Mouse (Mus musculus) thymus, adult 2 months (tissue): Measurements from ENCODE around the gene Tmem86b. TPM values are rescaled to one million over a fixed set of nuclear protein-coding genes. Genes with fewer than 3 reads are reported as not detected.
A peak's percentile ranks its signal among the peaks of the same experiment; 100 is the strongest.

Experiments
- DNase-seq: peaks from one replicate; pipeline ENCODE4 v3.0.0; 2021
- H3K27ac ChIP-seq: fragments of 200-500 bp; 2 replicates; pipeline ENCODE4 v1.5.1; 2012; ENCODE audit warnings: low read length, control low read depth; ENCODE audit not compliant: control insufficient read depth, insufficient read depth
- H3K27me3 ChIP-seq: fragments of 200-500 bp; 2 replicates; pipeline ENCODE4 v1.6.1; 2012; ENCODE audit warnings: mild to moderate bottlenecking, low read length, moderate library complexity, mixed read lengths; ENCODE audit not compliant: control insufficient read depth, insufficient read depth
- H3K36me3 ChIP-seq: fragments of 200-500 bp; 2 replicates; pipeline ENCODE4 v1.6.1; 2012; ENCODE audit warnings: mild to moderate bottlenecking, low read length, moderate library complexity; ENCODE audit not compliant: control insufficient read depth, insufficient read depth
- H3K4me1 ChIP-seq: fragments of 200-500 bp; replicated peaks from 2 replicates; pipeline ENCODE4 v1.6.1; 2012; ENCODE audit warnings: low read length; ENCODE audit not compliant: control insufficient read depth, insufficient read depth
- H3K4me3 ChIP-seq: fragments of 200-500 bp; 2 replicates; pipeline ENCODE4 v1.5.1; 2012; ENCODE audit warnings: mild to moderate bottlenecking, low read length, control low read depth, moderate library complexity; ENCODE audit not compliant: control insufficient read depth, insufficient read depth
- CTCF ChIP-seq: fragments of 200-500 bp; IDR thresholded peaks from 2 replicates; pipeline ENCODE4 v1.5.1; 2012; ENCODE audit warnings: mild to moderate bottlenecking, control low read depth, low read length, moderate library complexity, borderline replicate concordance; ENCODE audit not compliant: control insufficient read depth, poor library complexity, insufficient read depth; ENCODE audit errors: extremely low read depth
- POLR2A ChIP-seq: fragments of 200-500 bp; IDR thresholded peaks from 2 replicates; pipeline ENCODE4 v1.6.1; 2012; ENCODE audit warnings: mild to moderate bottlenecking, low read length, control low read depth, moderate library complexity; ENCODE audit not compliant: control insufficient read depth, poor library complexity, insufficient read depth; ENCODE audit errors: extremely low read depth
- WGBS: fragments of 180-500 bp; shearing (Covaris S2); methylation state at CpG from one replicate; pipeline ENCODE4 v1.1.7; 2018; 5-methylcytosine and 5-hydroxymethylcytosine counted together
- polyA plus RNA-seq: library from polyadenylated mRNA; depleted of rRNA; stranded (reverse); fragments of >200 nt; gene quantifications from 2 replicates; pipeline ENCODE4 v1.2.3, GENCODE M21; 2012; rRNA removed

Gene Tmem86b
- polyA plus RNA-seq, result 103 and 113 TPM in 2 replicates

DNA sequence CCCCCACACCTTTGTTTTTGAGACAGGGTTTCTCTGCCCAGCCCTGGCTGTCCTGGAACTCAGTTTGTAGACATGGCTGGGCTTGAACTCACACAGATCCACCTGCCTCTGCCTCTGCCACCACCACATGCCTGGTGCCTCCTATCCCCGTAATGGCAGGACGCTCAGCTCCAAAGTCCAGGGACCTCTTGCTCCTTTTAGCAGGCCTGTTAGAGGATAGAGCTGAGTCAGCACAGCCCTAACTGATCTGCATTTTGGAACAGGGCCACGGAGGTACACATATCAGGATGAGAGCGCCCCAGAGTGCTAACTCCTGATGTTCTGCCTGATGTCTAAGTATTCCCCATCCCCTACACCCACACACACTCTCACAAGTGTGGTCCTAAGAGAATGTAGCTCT lies at the start of gene Tmem86b:
Gene Tmem86b (minus strand): TSS at position 392 of the 400 bp plus-strand sequence.
- Histone ChIP-seq H3K4me1 (no peaks in the 10 kb centered on the region), H3K27me3 (no peaks in the 10 kb centered on the region), H3K36me3 (peaks cover 73% of the 10 kb centered on the region), H3K27ac (no peak within 1 kb of the TSS), H3K4me3 (no peak within 1 kb of the TSS)
- 96% methylated on average over 4 of the region's 4 CpGs for WGBS
- no peak for DNase-seq
- TF ChIP-seq POLR2A, result no peak
- no peak for TF ChIP-seq CTCF

GRCm38 (mm10) chr7:4675200-4675599 lies 44.0 kb upstream of the Tmem86b start:
- WGBS, result 84% methylated on average over 7 of the region's 7 CpGs
- Histone ChIP-seq H3K36me3 (no peaks in the 10 kb centered on the region), H3K4me1 (peaks cover 17% of the 10 kb centered on the region), H3K4me3 (no peak overlapping the region), H3K27ac (peak overlapping the region; percentile 81), H3K27me3 (no peaks in the 10 kb centered on the region)
- TF ChIP-seq POLR2A, result no peak
- no peak for TF ChIP-seq CTCF
- no peak for DNase-seq

DNA sequence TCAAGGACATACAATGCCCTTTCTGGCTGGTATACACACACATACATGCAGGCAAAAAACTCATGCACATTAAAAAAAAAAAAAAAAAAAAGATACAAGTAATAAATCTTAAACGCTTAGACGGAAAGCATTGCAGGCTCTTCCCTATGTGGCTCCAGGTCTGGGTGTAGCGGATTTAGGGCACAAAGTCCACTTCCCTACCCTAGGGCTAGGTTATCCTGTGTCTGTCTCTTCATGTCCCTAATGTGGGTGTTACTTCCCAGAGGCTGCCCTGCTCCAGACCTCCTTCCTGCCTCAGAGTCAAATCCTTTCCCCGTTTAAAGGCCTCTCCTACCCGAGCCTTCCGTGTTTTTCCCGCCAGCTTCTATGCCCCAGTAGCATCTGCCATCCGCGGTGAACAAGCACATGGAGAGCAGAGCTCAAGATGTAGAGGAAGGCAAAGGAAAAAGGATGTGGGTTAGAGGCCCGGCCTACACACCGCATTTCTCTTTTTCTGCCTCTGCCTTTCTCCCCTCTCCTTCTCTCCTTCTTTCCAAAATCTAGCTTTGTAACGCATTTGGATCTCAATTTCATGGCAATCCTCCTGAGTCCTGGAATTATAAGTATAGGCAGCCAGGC lies 43.0 kb upstream of the Tmem86b start:
- H3K4me1 ChIP-seq, result peaks cover 17% of the 10 kb centered on the region
- TF ChIP-seq POLR2A (no peak), CTCF (no peak)
- no peaks in the 10 kb centered on the region for H3K36me3 ChIP-seq
- DNase-seq, result no peak
- H3K4me3 ChIP-seq, result no peak overlapping the region
- H3K27ac ChIP-seq, result peak overlapping the region; percentile 85
- 22% methylated on average over 12 of the region's 12 CpGs for WGBS
- no peaks in the 10 kb centered on the region for H3K27me3 ChIP-seq

GRCm38 (mm10) chr7:4671956-4672355 lies 40.7 kb upstream of the Tmem86b start:
- no peak overlapping the region for H3K27ac ChIP-seq

GRCm38 (mm10) chr7:4670655-4671255 lies 39.5 kb upstream of the Tmem86b start:
- peaks cover 17% of the 10 kb centered on the region for H3K4me1 ChIP-seq
- 97% methylated on average over 8 of the region's 8 CpGs for WGBS
- DNase-seq, result no peak
- H3K4me3 ChIP-seq, result no peak overlapping the region
- TF ChIP-seq CTCF, result no peak
- no peak for TF ChIP-seq POLR2A
- H3K36me3 ChIP-seq, result no peaks in the 10 kb centered on the region
- no peak overlapping the region for H3K27ac ChIP-seq
- H3K27me3 ChIP-seq, result no peaks in the 10 kb centered on the region

More at GRCm38 (mm10) chr7:4671956-4672355, 40.7 kb upstream of the Tmem86b start:
- no peak for DNase-seq
- TF ChIP-seq CTCF (no peak), POLR2A (no peak)
- 91% methylated on average over 4 of the region's 4 CpGs for WGBS
- Histone ChIP-seq H3K4me1 (peaks cover 17% of the 10 kb centered on the region), H3K4me3 (no peak overlapping the region), H3K27me3 (no peaks in the 10 kb centered on the region), H3K36me3 (no peaks in the 10 kb centered on the region)

GRCm38 (mm10) chr7:4669156-4669555 lies 37.9 kb upstream of the Tmem86b start:
- Histone ChIP-seq H3K4me1 (peaks cover 11% of the 10 kb centered on the region), H3K4me3 (no peak overlapping the region), H3K36me3 (no peaks in the 10 kb centered on the region), H3K27me3 (no peaks in the 10 kb centered on the region), H3K27ac (no peak overlapping the region)
- no peak for TF ChIP-seq CTCF
- TF ChIP-seq POLR2A, result no peak
- DNase-seq, result no peak
- 97% methylated on average over 9 of the region's 9 CpGs for WGBS
